Mouse (Mus musculus) spleen, postnatal 4 days (tissue): ENCODE results near the gene Eif3l.

Experiments
- DNase-seq, 2 experiments: peaks; one replicate each; pipeline ENCODE4 v3.0.0; 2022; ENCODE audit warnings: low spot score in 2 of 2

The Eif3l gene

DNA sequence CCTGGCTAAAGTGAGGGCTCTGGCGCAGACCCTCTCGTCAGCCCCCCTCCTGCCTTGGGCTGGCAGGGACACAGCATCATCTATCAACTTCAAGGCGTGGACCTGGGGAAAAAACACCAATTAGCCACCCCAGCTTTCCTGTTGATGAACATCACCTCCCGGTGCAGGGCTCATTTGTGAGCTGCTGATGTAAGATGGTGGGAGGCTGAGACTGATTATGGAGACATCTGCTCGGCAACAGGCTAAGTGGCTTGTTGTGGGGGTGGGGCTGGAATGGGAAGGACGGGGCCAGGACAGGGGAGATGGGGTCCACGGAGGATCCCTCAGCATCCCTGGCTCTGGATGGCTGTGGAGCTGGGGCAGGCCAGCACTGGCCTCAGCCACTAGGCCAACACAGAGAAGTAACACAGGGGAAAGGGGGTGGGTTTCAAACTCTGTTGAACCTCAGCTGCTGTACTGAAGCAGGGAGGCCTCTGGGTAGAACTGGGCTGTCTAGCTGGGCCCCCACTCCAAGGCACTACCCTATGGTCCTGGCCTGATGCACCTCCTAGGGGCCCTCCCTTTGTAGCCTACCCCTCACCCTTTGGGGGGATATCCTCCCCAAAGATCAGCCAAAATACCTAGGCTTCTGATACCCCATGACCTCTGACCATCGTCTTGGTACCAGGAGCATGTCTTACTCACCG, 24.7 kb upstream of the Eif3l start:
- DNase-seq = no peak

DNA sequence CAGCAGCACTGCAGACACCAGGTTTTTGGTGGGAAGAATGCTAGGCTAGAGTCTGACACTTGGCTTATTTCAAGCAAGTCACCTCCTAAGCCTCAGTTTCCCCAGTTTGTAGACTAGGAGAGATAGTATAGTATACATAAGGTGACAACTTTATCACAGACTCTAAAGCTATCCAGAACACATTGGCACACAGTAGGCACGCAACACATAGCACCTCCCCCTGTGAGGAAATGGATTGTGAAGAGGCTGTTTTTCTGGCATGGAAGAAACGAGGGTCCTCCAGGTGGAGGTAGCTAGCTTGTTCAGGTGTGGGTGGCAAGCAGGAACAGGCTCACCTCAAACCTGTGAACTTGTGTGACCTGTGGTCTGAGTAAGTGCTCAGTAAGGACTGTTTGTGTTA, 24.0 kb upstream of the Eif3l start:
- DNase-seq = no peak

DNA sequence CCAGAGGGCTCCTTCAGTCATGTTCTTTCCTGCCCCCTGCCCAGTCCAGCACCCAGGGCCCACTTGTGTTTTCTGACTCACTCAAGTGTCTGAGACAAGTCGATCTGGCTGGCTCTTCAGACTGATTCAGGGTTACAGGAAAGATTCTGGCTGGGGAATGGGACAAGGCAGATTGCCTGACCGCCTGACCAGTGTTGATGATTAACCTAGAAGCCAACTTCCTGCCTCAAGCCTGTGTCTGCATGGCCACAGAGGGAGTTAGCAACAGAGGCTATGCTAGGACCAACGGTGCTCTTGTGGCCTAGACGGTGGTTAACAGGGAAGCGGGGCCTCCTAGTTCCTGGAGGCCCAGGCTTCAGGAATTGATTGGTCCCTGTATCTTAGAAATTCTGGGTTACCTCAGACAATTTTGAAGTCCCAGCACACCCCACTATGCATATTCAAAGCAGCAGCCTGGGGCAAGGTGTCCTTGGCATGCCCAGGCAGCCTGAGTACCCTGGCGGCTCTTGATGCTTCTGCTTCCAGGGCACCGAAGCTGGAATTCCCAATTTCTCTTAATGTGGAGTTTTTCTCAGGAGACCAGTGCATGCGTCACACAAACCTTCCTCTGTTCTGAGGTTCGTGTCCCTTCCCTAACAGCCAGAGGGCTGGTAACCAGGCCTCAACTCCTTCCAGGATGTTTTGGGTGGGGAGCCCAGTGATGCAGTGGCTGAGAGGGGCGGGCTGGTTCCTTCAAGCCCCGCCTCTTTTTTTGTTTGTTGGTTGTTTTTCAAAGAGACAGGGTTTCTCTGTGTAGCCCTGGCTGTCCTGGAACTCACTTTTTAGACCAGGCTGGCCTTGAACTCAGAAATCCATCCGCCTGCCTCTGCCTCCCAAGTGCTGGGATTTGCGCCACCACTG, 23.3 kb upstream of the Eif3l start:
- no peak for DNase-seq

DNA sequence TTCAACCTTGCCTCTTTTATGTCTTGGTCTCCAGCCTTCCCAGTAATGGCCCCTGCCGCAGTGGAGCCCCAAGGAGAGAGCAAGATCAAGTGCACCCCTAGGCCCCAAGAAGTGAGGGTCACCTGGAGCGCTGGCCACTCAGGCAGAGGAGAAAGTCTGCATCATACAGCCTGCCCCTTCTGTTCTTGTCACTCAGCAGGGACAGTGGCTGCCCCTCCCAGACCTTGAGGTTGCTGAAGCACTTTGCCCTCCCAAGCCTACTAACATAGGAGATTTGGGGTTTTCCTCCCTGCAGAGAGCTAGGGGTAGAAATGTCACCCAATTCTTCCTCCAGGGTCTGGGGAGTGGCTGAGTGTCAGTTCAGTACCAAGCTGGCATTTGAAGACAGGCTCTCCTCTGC, 22.6 kb upstream of the Eif3l start:
- no peak for DNase-seq

DNA sequence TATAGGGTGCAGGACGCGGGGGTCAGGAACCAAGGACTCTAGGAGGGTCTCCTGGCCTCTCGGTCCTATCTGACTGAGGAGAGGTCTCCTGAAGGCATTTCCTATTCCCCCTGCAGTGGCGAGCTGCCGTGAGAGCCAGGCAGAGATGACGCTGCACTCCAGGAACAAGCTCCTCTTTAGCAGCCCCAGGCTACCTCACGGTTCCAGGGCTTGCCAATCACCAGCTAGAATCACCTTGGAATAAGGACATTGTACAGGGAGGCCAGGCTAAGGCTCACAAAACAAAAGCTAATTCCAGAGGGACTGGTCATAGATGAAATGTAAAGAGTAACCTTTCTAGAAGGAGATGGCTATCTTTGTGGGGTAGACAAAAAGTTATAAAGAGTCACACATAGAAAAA, 18.4 kb upstream of the Eif3l start:
- no peak for DNase-seq

DNA sequence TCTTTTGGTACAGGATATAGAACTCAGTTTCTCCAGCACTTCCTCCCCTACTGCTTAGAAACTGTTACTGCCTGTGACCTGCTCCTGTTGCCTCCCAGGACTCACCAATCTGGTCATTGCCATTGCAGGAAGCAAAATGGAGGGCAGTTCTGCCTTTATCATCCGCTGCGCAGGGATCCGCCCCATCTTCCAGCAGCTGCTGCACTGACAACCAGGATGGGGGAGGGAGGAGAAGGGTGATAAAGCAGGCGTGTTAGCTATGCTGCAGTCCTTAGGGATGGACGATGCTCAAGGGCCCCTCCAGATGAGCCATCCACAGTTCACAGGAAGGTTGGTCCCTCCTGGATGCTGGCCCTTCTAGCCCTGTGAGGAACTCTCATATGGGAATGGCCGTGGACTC, 17.1 kb upstream of the Eif3l start:
- DNase-seq = peak in 1 of 2 experiments; percentile 41

DNA sequence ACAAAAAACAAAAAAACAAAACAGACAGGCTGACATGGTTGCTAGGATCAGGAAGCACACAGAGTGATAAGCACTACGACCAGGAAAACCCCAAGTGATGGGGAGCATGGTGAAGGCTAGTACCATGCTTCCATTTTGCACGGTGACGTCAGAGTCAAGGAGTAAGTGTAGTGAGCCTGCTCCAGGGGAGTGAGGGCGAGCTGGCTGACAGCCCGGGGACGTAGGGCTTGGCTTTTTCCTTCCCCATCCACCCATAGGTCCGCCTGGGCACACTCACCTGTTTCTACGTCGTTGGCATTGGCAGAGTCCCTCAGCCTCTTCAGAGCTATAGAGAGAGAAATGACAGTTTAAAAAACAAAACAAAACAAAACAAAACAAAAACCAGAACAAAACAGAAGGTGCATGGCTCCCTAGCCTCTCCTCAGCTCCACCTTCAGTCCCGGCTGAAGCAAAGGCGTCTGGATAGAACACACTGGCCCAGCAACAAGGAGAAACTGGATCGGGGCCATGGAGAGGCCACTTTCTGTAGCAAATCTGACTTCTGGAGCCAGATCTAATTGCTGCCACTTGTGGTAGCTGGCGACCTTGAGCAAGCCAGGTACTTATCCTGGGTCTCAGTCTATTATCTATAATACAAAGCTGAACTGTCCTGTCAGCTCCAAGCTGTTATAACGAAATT, 14.0 kb upstream of the Eif3l start:
- DNase-seq = no peak

DNA sequence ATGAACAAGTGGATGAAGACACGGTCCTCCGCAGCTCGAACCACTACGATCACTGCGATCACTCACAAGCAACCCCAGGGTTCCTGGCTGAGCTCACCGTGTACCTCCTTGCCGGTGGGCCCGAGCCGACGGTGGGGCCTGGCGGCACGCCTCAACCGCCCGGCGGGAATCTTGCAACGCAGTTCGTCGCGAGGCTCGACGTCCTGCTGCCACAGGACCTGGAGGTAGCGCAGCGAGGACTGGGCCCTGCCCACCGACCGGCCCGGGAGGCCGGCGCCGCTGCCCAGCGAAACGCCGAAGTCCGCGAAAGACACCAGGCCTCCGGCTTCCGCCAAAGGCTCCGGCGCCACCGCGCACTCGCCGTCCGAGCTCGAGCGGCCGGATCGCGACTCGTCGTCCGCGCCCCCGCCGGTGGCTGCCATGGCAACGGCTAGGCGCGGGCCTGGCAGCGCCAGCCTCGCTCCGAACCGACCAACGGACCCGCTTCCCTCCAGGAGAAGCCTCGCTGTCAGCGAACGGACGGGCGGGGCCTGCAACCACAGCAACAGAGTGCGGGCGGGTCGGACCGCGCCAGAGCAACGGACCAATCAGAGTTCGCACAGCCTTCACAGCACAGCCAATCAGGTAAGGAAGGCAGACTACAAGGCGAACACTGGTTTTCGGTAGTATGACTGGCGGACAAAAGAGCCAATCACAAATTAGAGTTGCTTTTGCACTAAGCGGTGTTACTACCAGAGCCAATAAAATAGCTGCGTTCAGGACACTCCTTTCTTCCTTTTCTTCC, 12.4 kb upstream of the Eif3l start, which contains the start of gene Ankrd54:
Gene Ankrd54 (minus strand): TSS at position 518 of the 784 bp plus-strand sequence.
- peak; percentile 96 to 97 for DNase-seq

DNA sequence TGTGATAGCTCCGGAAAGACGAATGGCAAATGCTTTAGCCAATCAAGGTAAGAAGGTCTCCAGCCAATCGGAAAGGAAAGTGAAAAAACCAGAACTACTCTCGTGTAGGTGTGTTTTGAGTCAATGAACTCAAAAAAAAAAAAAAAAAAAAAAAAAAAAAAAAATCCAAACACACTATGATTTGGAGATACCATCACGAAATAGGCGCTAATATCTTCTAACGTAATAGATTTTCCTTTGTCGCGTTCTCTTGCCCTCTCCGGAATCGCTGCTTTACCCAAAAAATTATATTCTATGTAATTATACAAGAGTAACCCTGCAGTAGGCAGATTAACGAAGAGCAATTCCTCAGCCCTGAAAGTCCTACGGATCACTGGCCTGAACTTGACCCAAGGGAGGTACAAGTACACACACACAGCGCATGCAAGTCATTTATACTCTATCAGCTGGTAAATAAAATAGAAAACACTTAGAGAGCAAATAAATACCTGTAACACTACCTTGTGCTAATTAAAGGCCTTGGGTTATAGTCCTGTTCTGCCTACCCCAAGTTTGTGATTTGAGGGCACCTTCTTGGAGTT, 11.7 kb upstream of the Eif3l start:
- no peak for DNase-seq

DNA sequence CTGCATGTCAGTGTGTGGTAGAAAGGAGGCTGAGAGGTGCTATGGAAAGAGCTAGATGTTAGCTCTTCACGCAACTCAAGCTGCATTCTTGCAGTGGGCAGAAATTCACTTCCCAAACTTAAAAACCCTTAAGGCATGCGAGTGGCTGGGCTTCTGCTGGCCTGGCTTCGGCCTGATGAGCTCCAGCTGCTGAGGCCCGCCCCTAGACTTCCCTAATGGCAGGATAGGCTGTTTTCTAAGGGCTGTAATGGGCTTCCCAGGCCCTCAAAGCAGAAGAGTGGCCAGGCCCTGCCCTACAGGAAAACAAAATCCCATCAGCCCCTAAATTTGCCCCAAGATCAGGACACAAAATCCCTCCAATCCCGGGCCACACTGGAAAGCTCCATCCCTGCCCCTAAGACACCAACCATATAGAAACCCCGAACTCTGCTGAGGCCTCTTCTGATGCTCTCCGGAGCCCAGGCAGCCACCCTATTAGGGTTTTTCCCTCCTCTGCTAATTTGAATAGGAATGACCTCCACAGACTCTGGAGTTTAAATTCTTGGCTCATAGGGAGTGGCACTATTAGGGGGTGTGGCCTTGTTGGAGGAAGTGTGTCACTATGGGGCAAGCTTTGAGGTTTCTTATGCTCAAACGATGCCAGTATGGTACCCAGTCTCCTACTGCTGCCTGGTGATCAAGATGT, 9.8 kb upstream of the Eif3l start:
- no peak for DNase-seq

DNA sequence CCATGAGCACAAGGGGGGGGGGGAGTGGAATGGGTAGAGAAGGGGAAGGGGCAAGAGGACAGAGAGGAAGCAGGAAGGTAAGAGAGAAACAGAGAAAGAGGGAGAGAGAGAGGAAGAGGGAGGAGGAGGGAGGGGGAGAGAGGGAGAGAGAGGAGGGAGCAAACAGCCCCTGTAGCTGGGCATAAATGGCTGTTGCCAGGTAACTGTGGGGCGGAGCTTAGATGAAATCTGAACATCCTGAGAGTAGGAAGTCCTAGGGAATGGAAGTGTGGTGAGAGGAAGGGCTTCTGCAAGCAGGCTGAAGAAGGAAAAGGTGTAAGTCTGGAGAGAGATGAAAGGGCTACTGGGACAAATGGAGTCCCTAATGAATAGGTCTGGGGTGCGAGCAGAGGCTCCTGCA, 8.7 kb upstream of the Eif3l start:
- DNase-seq = no peak

DNA sequence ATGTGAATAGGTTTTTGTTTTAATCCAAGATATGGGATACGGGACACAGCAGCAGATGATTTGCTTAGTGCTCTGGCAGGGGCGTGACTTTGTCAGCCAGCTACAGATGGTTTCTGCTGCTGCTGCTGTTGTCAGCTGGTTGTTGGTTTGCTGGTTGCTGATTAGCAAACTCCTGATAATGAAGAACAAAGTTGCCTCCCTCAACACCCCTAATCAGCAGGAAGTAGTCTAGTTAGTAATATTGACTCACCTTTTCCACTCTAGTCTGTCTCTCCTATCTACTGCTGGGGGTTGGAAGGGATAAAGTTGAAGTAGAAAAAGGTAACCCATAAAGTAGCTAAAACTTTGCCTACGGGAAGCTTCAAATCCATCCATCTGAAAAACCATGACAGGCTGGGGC, 7.3 kb upstream of the Eif3l start:
- DNase-seq = no peak

DNA sequence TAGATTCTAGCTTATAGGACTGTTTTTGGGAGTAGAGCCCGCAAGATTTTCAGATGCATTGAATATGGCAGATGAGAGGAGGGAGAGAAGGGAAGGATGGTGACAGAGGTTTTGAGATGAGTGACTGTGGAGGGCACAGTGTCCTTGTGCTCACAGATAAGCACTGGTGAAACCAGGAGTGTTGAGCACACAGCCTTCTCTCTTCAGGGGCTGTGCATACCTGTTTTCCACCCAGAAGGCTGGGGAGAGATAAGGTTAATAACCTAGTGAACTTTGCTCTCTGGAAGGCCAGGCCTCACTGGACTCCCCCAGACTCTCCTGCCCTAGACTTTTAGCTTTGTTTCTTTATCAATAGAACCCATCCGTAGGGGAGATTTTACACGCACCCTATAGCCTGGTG, 6.6 kb upstream of the Eif3l start:
- DNase-seq = no peak

DNA sequence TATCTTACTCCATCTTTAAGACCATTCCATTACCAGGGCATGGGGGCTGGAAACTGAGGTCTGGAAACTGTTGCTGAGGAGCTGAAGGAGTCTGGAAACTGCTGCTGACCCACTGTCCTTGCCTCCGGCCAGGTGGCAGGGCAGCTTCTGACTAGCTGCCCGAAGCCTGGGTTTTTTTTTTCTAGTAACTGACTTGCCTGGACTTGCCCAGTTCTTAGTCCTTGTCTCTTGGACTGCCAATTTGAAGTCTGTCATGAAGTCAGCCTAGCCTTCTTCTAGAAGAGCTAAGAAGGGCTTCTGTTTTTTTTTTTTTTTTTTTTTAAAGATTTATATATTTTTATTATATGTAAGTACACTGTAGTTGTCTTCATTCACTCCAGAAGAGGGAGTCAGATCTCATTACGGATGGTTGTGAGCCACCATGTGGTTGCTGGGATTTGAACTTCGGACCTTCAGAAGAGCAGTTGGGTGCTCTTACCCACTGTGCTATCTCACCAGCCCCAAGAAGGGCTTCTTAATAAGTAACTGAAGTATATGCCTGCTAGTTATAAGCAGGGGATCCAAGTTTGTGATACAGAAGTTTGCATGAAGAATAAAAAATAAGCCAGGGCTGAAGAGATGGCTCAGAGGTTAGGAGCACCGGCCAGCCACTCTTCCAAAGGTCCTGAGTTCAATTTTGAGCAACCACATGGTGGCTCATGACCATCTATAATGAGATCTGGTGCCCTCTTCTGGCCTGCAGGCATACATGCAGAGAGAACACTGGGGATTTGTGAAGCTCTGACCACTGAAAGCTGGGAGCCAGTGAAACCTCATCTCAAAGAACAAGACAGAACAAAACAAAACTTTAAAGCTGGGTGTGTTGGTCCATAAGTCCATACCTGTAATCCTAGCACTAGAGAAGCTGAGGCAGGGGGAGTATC, 3.6 kb upstream of the Eif3l start:
- no peak for DNase-seq

DNA sequence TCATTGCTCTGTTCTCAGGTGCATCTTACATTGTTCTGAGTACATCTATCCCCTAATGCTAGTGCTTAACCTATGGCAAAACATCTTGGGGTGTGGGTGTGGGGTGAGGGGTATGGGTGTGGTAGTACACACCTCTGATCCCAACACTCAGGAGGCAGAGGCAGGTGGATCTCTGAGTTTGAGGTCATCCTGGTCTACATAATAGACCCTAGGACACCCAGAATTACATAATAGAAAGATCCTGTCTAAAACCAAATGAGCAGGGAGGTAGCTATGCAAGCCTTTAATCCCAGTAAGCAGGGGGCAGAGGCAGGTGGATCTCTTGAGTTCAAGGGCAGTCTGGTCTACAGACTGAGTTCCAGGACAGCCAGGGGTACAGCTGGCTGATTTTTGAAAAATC, 1.2 kb upstream of the Eif3l start:
- DNase-seq = no peak

DNA sequence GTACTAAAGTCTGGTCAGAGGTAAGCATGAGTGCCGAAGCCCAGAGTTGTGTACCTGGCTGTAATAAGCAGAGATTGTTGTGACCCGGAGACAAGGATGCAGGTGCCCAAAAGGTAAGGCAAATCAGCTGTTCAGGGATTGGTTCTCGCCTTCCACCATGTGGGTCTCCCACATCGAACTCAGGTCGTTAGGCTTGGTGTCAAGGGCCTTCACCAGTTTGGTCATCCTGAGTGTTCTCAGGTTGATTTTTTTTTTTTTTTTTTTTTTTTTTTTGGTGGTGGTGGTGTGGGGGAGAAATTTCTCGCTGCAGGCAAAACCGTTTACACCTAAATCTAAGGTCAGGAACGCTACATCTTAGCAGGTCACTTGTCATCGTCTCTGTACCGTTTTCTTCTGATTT, 533 bp upstream of the Eif3l start:
- no peak for DNase-seq

DNA sequence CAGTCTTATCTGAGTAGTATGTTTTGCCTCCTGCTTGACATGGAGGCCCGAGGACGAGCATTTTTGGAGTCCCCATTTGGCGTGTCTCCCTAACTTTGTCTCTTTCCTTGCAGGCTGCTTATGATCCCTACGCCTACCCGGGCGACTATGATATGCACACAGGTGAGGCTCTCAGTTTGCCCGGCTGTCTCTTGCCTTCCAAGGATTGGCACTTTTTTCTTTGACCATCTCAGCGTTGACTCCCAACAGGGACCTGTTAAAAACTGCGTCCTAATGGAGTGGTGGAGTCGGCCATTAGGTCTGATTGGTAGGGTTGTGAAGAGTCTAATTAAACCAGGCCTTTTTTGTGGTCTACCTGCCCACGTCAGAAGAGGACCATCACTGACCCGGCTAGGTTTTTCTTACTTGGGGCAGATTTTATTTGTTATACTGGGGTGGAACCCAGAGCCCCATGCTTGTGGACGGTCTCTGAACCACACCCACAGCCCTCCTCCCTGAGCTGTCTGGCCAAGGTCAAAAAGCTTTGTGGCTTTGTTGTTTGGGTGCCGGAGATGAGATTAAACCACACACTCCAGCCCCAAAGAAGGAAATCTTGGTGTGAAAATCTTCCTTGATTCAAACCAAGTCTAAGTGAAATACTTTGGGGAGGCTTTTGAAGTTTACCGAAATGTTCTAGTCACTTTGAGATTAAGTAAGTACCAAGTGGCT, 833 bp downstream of the Eif3l start:
- DNase-seq = no peak

DNA sequence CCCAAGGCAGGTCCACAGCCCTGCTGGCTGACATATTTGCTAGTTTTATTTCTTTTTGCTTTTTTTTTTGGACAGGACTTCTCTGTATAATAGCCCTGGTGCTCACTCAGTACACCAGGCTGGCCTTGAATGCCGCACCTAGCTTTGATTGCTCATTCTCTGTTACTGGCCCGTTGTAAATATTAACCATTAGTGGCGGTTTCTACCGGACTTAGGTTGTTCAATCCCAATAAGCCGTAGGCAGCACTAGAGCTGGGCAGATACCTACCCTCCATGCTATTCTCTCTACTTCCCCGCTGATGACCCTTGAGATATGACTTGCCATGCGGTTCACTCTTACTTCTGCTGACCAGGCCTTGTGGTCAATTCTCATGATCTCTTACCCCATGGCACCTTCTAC, 4.6 kb downstream of the Eif3l start:
- DNase-seq = no peak

DNA sequence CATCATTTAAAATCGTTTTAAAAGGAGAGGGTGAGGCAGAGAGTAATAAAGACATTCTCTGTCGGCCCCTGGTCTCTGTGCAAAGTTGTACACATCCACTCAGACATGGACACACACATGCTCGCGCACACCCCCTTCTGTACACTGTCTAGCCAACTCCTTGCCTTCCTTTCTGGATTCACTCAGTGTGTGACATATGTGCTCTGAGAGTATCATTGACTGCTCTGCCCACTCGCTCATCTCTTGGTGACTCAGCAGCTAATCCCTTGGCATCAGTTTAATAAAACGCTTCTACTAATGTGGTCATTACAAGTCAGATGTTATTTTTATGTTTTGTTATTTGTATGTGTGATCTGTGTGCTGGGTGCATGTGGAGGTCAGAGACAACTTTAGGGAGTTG, 17.3 kb downstream of the Eif3l start:
- DNase-seq = no peak
